Mouse (Mus musculus) limb, embryonic 14.5 days (tissue): ENCODE results near the gene Cep97. TPM values are rescaled to one million over a fixed set of nuclear protein-coding genes. Genes with fewer than 3 reads are reported as not detected.

Experiments used
- ATAC-seq: fragments of 200-750 bp; cut with Nextera tagmentation; 2 replicates; pipeline ENCODE4 v1.8.0; 2017; ENCODE audit warnings: low read depth, moderate number of reproducible peaks, moderate TSS enrichment; ENCODE audit not compliant: low FRiP score
- DNase-seq: peaks from one replicate; pipeline ENCODE4 v3.0.0-alpha.2; 2015; ENCODE audit warnings: low spot score
- H3K27ac ChIP-seq: fragments of 300-500 bp; sonication (generic); replicated peaks from 2 replicates; pipeline ENCODE4 v1.5.1; 2014; ENCODE audit warnings: low read depth, mild to moderate bottlenecking, low read length, moderate library complexity, mixed read lengths
- H3K27me3 ChIP-seq: fragments of 300-500 bp; sonication (generic); 2 replicates; pipeline ENCODE4 v1.6.1; 2014; ENCODE audit warnings: low read length, mixed read lengths; ENCODE audit not compliant: control insufficient read depth, insufficient read depth
- H3K36me3 ChIP-seq: fragments of 300-500 bp; sonication (generic); 2 replicates; pipeline ENCODE4 v1.6.1; 2014; ENCODE audit warnings: mild to moderate bottlenecking, low read length, moderate library complexity, mixed read lengths; ENCODE audit not compliant: control insufficient read depth, insufficient read depth
- H3K4me1 ChIP-seq: fragments of 300-500 bp; sonication (generic); 2 replicates; pipeline ENCODE4 v1.6.1; 2014; ENCODE audit warnings: antibody characterized with exemption, low read length, mixed read lengths; ENCODE audit not compliant: control insufficient read depth, insufficient read depth
- H3K4me2 ChIP-seq: fragments of 300-500 bp; sonication (generic); replicated peaks from 2 replicates; pipeline ENCODE4 v1.6.1; 2014; ENCODE audit warnings: low read depth, mild to moderate bottlenecking, low read length, moderate library complexity; ENCODE audit not compliant: severe bottlenecking
- H3K4me3 ChIP-seq: fragments of 300-500 bp; sonication (generic); replicated peaks from 2 replicates; pipeline ENCODE4 v1.5.1; 2014; ENCODE audit warnings: low read length
- H3K9ac ChIP-seq: fragments of 300-500 bp; sonication (generic); 2 replicates; pipeline ENCODE4 v1.6.1; 2014; ENCODE audit warnings: mild to moderate bottlenecking, low read depth, low read length, moderate library complexity; ENCODE audit not compliant: severe bottlenecking
- H3K9me3 ChIP-seq: fragments of 300-500 bp; sonication (generic); 2 replicates; pipeline ENCODE4 v1.6.1; 2016; ENCODE audit warnings: low read length; ENCODE audit not compliant: control insufficient read depth
- POLR2A ChIP-seq: fragments of 200-500 bp; IDR thresholded peaks from 2 replicates; pipeline ENCODE4 v1.8.0; 2012; ENCODE audit warnings: inconsistent platforms, mild to moderate bottlenecking, moderate library complexity, borderline replicate concordance; ENCODE audit not compliant: insufficient read depth, insufficient read length; ENCODE audit errors: extremely low read depth
- WGBS: fragments of 180-500 bp; shearing (Covaris S2); extraction: QIAGEN DNeasy Blood & Tissue Kit; methylation state at CpG from one replicate; pipeline ENCODE4 v1.1.7; 2014; 5-methylcytosine and 5-hydroxymethylcytosine counted together
- polyA plus RNA-seq, 2 experiments: library from polyadenylated mRNA; depleted of rRNA in 1 of 2; stranded (reverse) in 1 of 2; unstranded in 1 of 2; fragments of >200 nt; fragmentation: Nextera tagmentation in 1 of 2; extraction: Ambion mirVana in 1 of 2; gene quantifications; 2 replicates each; pipeline versions ENCODE4 v1.2.1 to v1.2.3; 2012 to 2014

Gene Cep97
- polyA plus RNA-seq (2012; rRNA removed) (7.0 and 7.4 TPM in 2 replicates), polyA plus RNA-seq (2014; fragmentation: Nextera tagmentation; extraction: Ambion mirVana) (8.0 and 9.1 TPM in 2 replicates)

- peak within 1 kb of the TSS; percentile 59 for H3K4me3 ChIP-seq
- 1% methylated on average over 24 of the region's 24 CpGs for WGBS
Observed at GRCm38 (mm10) chr16:55934453-55935037, at the start of gene Cep97. Gene Cep97 (minus strand): TSS chr16:55934855.

GRCm38 (mm10) chr16:55974903-55975285 lies 40.2 kb upstream of the Cep97 start:
- peak overlapping the region; percentile 60 for H3K4me2 ChIP-seq
- no peaks in the 10 kb centered on the region for H3K27me3 ChIP-seq
- peaks cover 6% of the 10 kb centered on the region for H3K4me1 ChIP-seq
- peak overlapping the region; percentile 86 for H3K9ac ChIP-seq
- DNase-seq (peak; percentile 44), ATAC-seq (0 out of 2 replicates have a peak, but pooled peaks have one; percentile 16)
- H3K36me3 ChIP-seq: peaks cover 34% of the 10 kb centered on the region
- TF ChIP-seq POLR2A: no peak
- peak overlapping the region; percentile 90; the same call in 1 of the 2 replicates for H3K27ac ChIP-seq
- peak overlapping the region; percentile 99 for H3K4me3 ChIP-seq
- 1% methylated on average over 14 of the region's 14 CpGs for WGBS
- no peaks in the 10 kb centered on the region for H3K9me3 ChIP-seq

More at GRCm38 (mm10) chr16:55934453-55935037, at the start of gene Cep97:
- Histone ChIP-seq H3K9me3 (no peaks in the 10 kb centered on the region), H3K4me1 (no peaks in the 10 kb centered on the region), H3K9ac (peak within 1 kb of the TSS; percentile 64), H3K27ac (0 out of 2 replicates have a peak within 1 kb of the TSS, but pooled peaks have one; percentile 54), H3K27me3 (no peaks in the 10 kb centered on the region), H3K4me2 (peak within 1 kb of the TSS; percentile 63), H3K36me3 (no peaks in the 10 kb centered on the region)
- DNase-seq (peak; percentile 96), ATAC-seq (peak; percentile 99)
- no peak for TF ChIP-seq POLR2A

- Histone ChIP-seq H3K4me1 (peaks cover 6% of the 10 kb centered on the region), H3K4me2 (peak overlapping the region; percentile 60), H3K4me3 (peak overlapping the region; percentile 99), H3K9ac (peak overlapping the region; percentile 86), H3K27me3 (no peaks in the 10 kb centered on the region), H3K9me3 (no peaks in the 10 kb centered on the region), H3K27ac (peak overlapping the region; percentile 90), H3K36me3 (peaks cover 39% of the 10 kb centered on the region)
- ATAC-seq (peak; percentile 79), DNase-seq (peak; percentile 87)
- TF ChIP-seq POLR2A: no peak
- WGBS: under 1% methylated on average over 43 of the region's 55 CpGs
Observed at GRCm38 (mm10) chr16:55974256-55974902, 39.7 kb upstream of the Cep97 start.

GRCm38 (mm10) chr16:55973431-55974255 lies 39.0 kb upstream of the Cep97 start, which contains the start of gene Zbtb11:
Gene Zbtb11 (plus strand): TSS chr16:55973883.
- ATAC-seq (peak; percentile 98), DNase-seq (peak; percentile 98)
- no peaks in the 10 kb centered on the region for H3K27me3 ChIP-seq
- no peak for TF ChIP-seq POLR2A
- H3K27ac ChIP-seq: peak within 1 kb of the TSS; percentile 90
- peaks cover 9% of the 10 kb centered on the region for H3K4me1 ChIP-seq
- peaks cover 46% of the 10 kb centered on the region for H3K36me3 ChIP-seq
- H3K4me3 ChIP-seq: peak within 1 kb of the TSS; percentile 99
- H3K9ac ChIP-seq: peak within 1 kb of the TSS; percentile 86
- no peaks in the 10 kb centered on the region for H3K9me3 ChIP-seq
- WGBS: 0% methylated on average over 47 of the region's 86 CpGs
- H3K4me2 ChIP-seq: peak within 1 kb of the TSS; percentile 71
